9 mouse cellular contexts compared by ENCODE assay signal in the genomic region with DNA sequence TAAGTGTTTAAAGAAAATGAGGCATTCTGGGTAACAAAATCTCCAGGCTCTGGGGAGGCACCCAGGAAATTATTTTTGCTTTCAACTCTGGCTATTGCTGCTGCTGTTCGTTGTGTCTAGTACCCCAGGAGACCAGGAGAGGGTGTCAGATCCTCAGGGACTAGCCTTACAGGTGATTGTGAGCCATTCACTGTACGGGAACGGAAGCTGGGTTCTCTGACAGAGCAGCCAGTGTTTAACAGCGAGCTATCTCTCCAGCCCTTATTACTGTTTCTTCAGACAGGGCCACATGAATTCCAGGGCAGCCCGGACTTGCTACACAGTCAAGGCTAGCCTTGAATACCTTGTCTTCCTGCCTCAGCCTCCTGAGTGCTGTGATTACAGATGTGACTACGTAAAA.
DNase-seq lines count a peak whose midpoint lies in the region; ATAC-seq lines count a peak whose summit lies in the region.
"Had no signal": no experiment of that assay in that cellular context is flagged by ENCODE, and none has a peak within 500 bp of the region (broad histone marks: within the 10 kb centered on the region; RNA-seq: fewer than 3 reads in every experiment).

No protein-coding gene starts in this region.

- no peak overlapping the region for H3K27ac ChIP-seq in hindbrain, embryonic 14.5 days

- no peak overlapping the region for H3K4me3 ChIP-seq in hindbrain, embryonic 14.5 days (replicated peaks; ENCODE audit: low read length)

- no peak overlapping the region for H3K9ac ChIP-seq in hindbrain, embryonic 14.5 days

- ATAC-seq in hindbrain, embryonic 14.5 days (ENCODE audit: low FRiP score): no peak
- no peak for ATAC-seq in monocyte, adult 5-6 weeks (replicated peaks; ENCODE audit: insufficient number of reproducible peaks, low FRiP score, low TSS enrichment, poor library complexity, severe bottlenecking)
- ATAC-seq: Patski had no signal

- DNase-seq in heart, adult 11 months: peak; percentile 95
- no peak for DNase-seq in heart, postnatal 25 days (ENCODE audit: low spot score)
- DNase-seq in right cerebral cortex, adult 18-20 months: peak; percentile 16
- DNase-seq in right cerebral cortex, postnatal 14 days: no peak
- peak; percentile 60 for DNase-seq in adipocyte (ENCODE audit: low spot score)
- peak; percentile 33 for DNase-seq in ovary, postnatal 36 days (ENCODE audit: low spot score)
- no peak for DNase-seq in hindbrain, embryonic 14.5 days (ENCODE audit: low spot score)

- 61% methylated on average over 6 of the region's 6 CpGs for WGBS in hindbrain, embryonic 14.5 days

- H3K9me3 ChIP-seq in hindbrain, embryonic 14.5 days (ENCODE audit: control insufficient read depth, low read length): no peaks in the 10 kb centered on the region

- H3K4me2 ChIP-seq in hindbrain, embryonic 14.5 days (replicated peaks): no peak overlapping the region

- intact Hi-C loops in heart, postnatal 25 days (cut with DNase I): loop anchor here (5.0 kb wide), 1 partner anchor 33 kb away; no protein-coding TSS in a partner anchor

- peaks cover 7% of the 10 kb centered on the region for H3K4me1 ChIP-seq in hindbrain, embryonic 14.5 days (replicated peaks; ENCODE audit: control insufficient read depth, insufficient read depth, low read length)

- H3K36me3 ChIP-seq in hindbrain, embryonic 14.5 days (replicated peaks; ENCODE audit: control insufficient read depth, insufficient read depth): no peaks in the 10 kb centered on the region

- H3K27me3 ChIP-seq in hindbrain, embryonic 14.5 days (ENCODE audit: control insufficient read depth, insufficient read depth, low read length): no peaks in the 10 kb centered on the region
- H3K27me3 ChIP-seq: Patski had no signal

Comparison
In these comparisons a context has a peak if more than half of its experiments do, and no peak if none do; other contexts are left out.
1. DNase-seq: peak in heart, adult 11 months (single experiment), right cerebral cortex, adult 18-20 months (single experiment), adipocyte (single experiment) and ovary, postnatal 36 days (single experiment); none in heart, postnatal 25 days (single experiment), right cerebral cortex, postnatal 14 days (single experiment) and hindbrain, embryonic 14.5 days (single experiment).